8 mouse cellular contexts compared by ENCODE assay signal in genomic region chr9:71486127-71486526, GRCm38 (mm10). TPM values are rescaled to one million over a fixed set of nuclear protein-coding genes. Genes with fewer than 3 reads are reported as not detected.
DNase-seq lines count a peak whose midpoint lies in the region; ATAC-seq and TF ChIP-seq lines count a peak whose summit lies in the region.

No protein-coding gene starts in this region.

- no peak for TF ChIP-seq CTCF in bone marrow, adult 2 months (IDR thresholded peaks at IDR 0.05; ENCODE audit: control insufficient read depth, insufficient read depth, low read length)

- WGBS in heart, embryonic 16.5 days = 46% methylated on average over 7 of the region's 7 CpGs
- 44% methylated on average over 7 of the region's 7 CpGs for WGBS in bone marrow, adult 2 months
- WGBS in hindbrain, embryonic 11.5 days = 45% methylated on average over 7 of the region's 7 CpGs
- WGBS in midbrain, embryonic 11.5 days = 42% methylated on average over 7 of the region's 7 CpGs

- H3K4me3 ChIP-seq in heart, embryonic 16.5 days (ENCODE audit: low read length) = peak overlapping the region; percentile 97
- peak overlapping the region; percentile 97 for H3K4me3 ChIP-seq in bone marrow, adult 2 months (replicated peaks; ENCODE audit: control insufficient read depth, low read depth, low read length)
- H3K4me3 ChIP-seq in hindbrain, embryonic 11.5 days (ENCODE audit: low read depth, low read length) = peak overlapping the region; percentile 86
- peak overlapping the region; percentile 83; the same call in 1 of the 2 replicates for H3K4me3 ChIP-seq in midbrain, embryonic 11.5 days (ENCODE audit: low read depth, low read length)

- no peaks in the 10 kb centered on the region for H3K27me3 ChIP-seq in heart, embryonic 16.5 days (ENCODE audit: control insufficient read depth, insufficient read depth, low read length)
- H3K27me3 ChIP-seq in hindbrain, embryonic 11.5 days (ENCODE audit: control insufficient read depth, insufficient read depth, low read length) = no peaks in the 10 kb centered on the region
- H3K27me3 ChIP-seq in midbrain, embryonic 11.5 days (ENCODE audit: control insufficient read depth, insufficient read depth, low read length) = no peaks in the 10 kb centered on the region

- peak overlapping the region; percentile 37; the same call in 1 of the 2 replicates for H3K9ac ChIP-seq in heart, embryonic 16.5 days (ENCODE audit: low read length)
- no peak overlapping the region for H3K9ac ChIP-seq in hindbrain, embryonic 11.5 days (ENCODE audit: low read depth, low read length)
- peak overlapping the region; percentile 49; the same call in 1 of the 2 replicates for H3K9ac ChIP-seq in midbrain, embryonic 11.5 days (ENCODE audit: low read length)

- no peak for DNase-seq in heart, adult 9 months (ENCODE audit: low spot score in 2 of 2)
- no peak for DNase-seq in hindbrain, embryonic 11.5 days (ENCODE audit: low spot score)
- DNase-seq in midbrain, embryonic 11.5 days (ENCODE audit: low spot score, missing footprints) = no peak
- DNase-seq in ovary, adult 18-20 months (ENCODE audit: low spot score) = no peak
- no peak for DNase-seq in ovary, postnatal 14 days (ENCODE audit: low spot score)
- no peak for DNase-seq in left cerebral cortex, adult 18-20 months (ENCODE audit: low spot score in 2 of 2)

- H3K9me3 ChIP-seq in heart, embryonic 16.5 days (replicated peaks; ENCODE audit: control insufficient read depth, low read length) = no peaks in the 10 kb centered on the region
- H3K9me3 ChIP-seq in hindbrain, embryonic 11.5 days (ENCODE audit: control insufficient read depth, low read length) = no peaks in the 10 kb centered on the region
- no peaks in the 10 kb centered on the region for H3K9me3 ChIP-seq in midbrain, embryonic 11.5 days (ENCODE audit: control insufficient read depth, low read length)

- peaks cover 8% of the 10 kb centered on the region for H3K4me1 ChIP-seq in heart, embryonic 16.5 days (ENCODE audit: control insufficient read depth, insufficient read depth, low read length)
- no peaks in the 10 kb centered on the region for H3K4me1 ChIP-seq in bone marrow, adult 2 months (ENCODE audit: control insufficient read depth, insufficient read depth, low read length)
- 0 out of 2 replicates have a peak, but pooled peaks cover 2% of the 10 kb centered on the region for H3K4me1 ChIP-seq in hindbrain, embryonic 11.5 days (replicated peaks; ENCODE audit: control insufficient read depth, insufficient read depth, low read length)
- H3K4me1 ChIP-seq in midbrain, embryonic 11.5 days (ENCODE audit: control insufficient read depth, insufficient read depth, low read length) = peaks cover 5% of the 10 kb centered on the region

- H3K27ac ChIP-seq in heart, embryonic 16.5 days (ENCODE audit: low read length) = peak overlapping the region; percentile 48; the same call in 1 of the 2 replicates
- H3K27ac ChIP-seq in bone marrow, adult 2 months (ENCODE audit: control insufficient read depth, insufficient read depth, low read depth, low read length, poor library complexity) = no peak overlapping the region
- H3K27ac ChIP-seq in hindbrain, embryonic 11.5 days (ENCODE audit: low read depth, low read length) = no peak overlapping the region
- H3K27ac ChIP-seq in midbrain, embryonic 11.5 days (ENCODE audit: low read depth, low read length) = no peak overlapping the region

- H3K4me2 ChIP-seq in heart, embryonic 16.5 days (ENCODE audit: low read depth, low read length) = peak overlapping the region; percentile 76
- H3K4me2 ChIP-seq in hindbrain, embryonic 11.5 days (replicated peaks; ENCODE audit: low read depth, low read length) = peak overlapping the region; percentile 11; the same call in 1 of the 2 replicates
- H3K4me2 ChIP-seq in midbrain, embryonic 11.5 days = peak overlapping the region; percentile 6; the same call in 1 of the 2 replicates

- peaks cover 20% of the 10 kb centered on the region for H3K36me3 ChIP-seq in heart, embryonic 16.5 days (ENCODE audit: control insufficient read depth, insufficient read depth)
- H3K36me3 ChIP-seq in hindbrain, embryonic 11.5 days (ENCODE audit: control insufficient read depth, insufficient read depth, low read length) = peaks cover 14% of the 10 kb centered on the region
- peaks cover 16% of the 10 kb centered on the region for H3K36me3 ChIP-seq in midbrain, embryonic 11.5 days (ENCODE audit: control insufficient read depth, insufficient read depth, low read length)

- TF ChIP-seq POLR2A in bone marrow, adult 2 months (IDR thresholded peaks at IDR 0.05; ENCODE audit: borderline replicate concordance, control insufficient read depth, low read depth, low read length) = no peak

- no peak for ATAC-seq in heart, embryonic 16.5 days (replicated peaks; ENCODE audit: extremely low read depth, insufficient read depth, low FRiP score)
- ATAC-seq in hindbrain, embryonic 11.5 days (ENCODE audit: low FRiP score) = peak; percentile 56; the same call in 1 of the 2 replicates
- peak; percentile 48 for ATAC-seq in midbrain, embryonic 11.5 days (ENCODE audit: low FRiP score)

RNA-seq across cellular contexts. Expression of gene Polr2m, which starts 0.4 kb away (rescaled TPM):
- polyA plus RNA-seq in heart, embryonic 16.5 days (2015; fragmentation: Nextera tagmentation; extraction: Ambion mirVana) = 318 and 319 TPM in 2 replicates
- polyA plus RNA-seq in bone marrow, adult 2 months (2011; ENCODE audit: insufficient read depth, insufficient read length, low replicate concordance, missing spikeins) = 34.1 and 43.8 TPM in 2 replicates
- polyA plus RNA-seq in hindbrain, embryonic 11.5 days (2014; fragmentation: Nextera tagmentation; extraction: Ambion mirVana) = 383 and 404 TPM in 2 replicates
- polyA plus RNA-seq in midbrain, embryonic 11.5 days (2014; fragmentation: Nextera tagmentation; extraction: Ambion mirVana) = 455 and 475 TPM in 2 replicates
- 100 to 1,000 TPM; 196 to 213 TPM for total RNA-seq in left cerebral cortex, adult 18-20 months (2021)

Comparison
In these comparisons a context has a peak if more than half of its experiments do, and no peak if none do; other contexts are left out.
1. H3K4me2 ChIP-seq: peak in every context shown above with its lines; median percentile 76 in heart, embryonic 16.5 days; 11 in hindbrain, embryonic 11.5 days; 6 in midbrain, embryonic 11.5 days.